Mouse (Mus musculus) urinary bladder, postnatal 25 days (tissue): ENCODE results near the gene Gm4737.
"Not testable (repeated sequence)": the region's sequence is repeated elsewhere in the genome, so short reads cannot be mapped to it uniquely, and the experiment has no call there.

Experiments
- DNase-seq: peaks from one replicate; pipeline ENCODE4 v3.0.0; 2022; ENCODE audit warnings: low spot score

The Gm4737 gene

GRCm38 (mm10) chr16:46154832-46155231, at the start of gene Gm4737:
Gene Gm4737 (minus strand): TSS chr16:46155077.
- DNase-seq, result not testable (repeated sequence)

- DNase-seq, result no peak
Observed at GRCm38 (mm10) chr16:46195792-46196191, 40.9 kb upstream of the Gm4737 start.

GRCm38 (mm10) chr16:46183096-46183495, 28.2 kb upstream of the Gm4737 start:
- no peak for DNase-seq

DNA sequence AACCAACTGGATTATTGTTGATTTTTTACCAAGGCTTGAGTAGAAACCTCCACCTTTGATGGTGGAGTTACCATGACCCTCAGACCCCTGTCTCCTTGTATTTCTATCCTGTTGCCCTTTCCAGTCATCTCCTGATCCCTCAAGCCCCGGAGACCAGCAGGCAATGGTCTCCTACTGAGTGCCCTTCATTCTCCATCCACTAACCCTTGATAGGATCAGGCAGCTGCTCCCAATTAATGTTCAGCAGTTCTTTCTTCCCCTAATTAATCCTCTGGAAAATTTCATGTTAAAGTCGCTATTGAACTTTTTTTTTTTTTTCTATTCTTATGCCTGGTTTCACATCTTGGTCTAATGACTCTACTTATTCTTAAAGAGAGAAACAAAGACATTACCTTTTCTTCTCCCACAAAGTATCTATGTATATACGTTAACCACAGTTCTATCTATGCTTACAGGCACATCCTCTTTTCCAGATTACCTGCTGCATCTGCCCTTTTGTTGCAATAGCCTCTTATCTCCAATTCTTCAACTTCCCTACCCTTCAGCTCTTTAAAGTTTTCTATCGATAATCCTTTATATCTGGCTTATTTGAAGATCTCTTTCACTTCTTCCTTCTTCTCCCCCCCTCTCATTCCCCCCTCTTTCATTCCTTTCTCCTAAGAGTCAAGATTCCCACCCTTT, 23.4 kb upstream of the Gm4737 start:
- DNase-seq, result no peak

- DNase-seq, result no peak
Observed at GRCm38 (mm10) chr16:46173039-46173438, 18.2 kb upstream of the Gm4737 start.

GRCm38 (mm10) chr16:46166971-46167370, 12.1 kb upstream of the Gm4737 start:
- no peak for DNase-seq

GRCm38 (mm10) chr16:46165305-46165704, 10.4 kb upstream of the Gm4737 start:
- no peak for DNase-seq

DNA sequence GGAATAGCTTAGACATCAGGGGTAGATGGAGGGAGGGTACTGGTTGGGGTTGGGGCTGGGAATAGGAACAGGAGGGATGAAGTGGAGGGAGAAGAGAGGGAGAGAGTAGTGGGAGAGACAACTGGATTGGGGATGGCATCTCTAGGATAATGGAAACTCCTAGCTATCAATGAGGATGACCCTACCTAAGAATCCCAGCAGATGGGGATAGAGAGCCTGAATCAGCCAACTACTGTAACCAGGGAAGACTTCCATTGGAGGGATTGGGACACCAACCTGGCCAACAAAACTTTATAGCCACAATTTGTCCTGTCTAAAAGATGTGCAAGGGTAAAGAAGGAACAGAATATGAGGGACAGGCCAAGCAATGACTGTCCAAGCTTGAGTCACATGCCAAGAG, 3.7 kb downstream of the Gm4737 start:
- no peak for DNase-seq

DNA sequence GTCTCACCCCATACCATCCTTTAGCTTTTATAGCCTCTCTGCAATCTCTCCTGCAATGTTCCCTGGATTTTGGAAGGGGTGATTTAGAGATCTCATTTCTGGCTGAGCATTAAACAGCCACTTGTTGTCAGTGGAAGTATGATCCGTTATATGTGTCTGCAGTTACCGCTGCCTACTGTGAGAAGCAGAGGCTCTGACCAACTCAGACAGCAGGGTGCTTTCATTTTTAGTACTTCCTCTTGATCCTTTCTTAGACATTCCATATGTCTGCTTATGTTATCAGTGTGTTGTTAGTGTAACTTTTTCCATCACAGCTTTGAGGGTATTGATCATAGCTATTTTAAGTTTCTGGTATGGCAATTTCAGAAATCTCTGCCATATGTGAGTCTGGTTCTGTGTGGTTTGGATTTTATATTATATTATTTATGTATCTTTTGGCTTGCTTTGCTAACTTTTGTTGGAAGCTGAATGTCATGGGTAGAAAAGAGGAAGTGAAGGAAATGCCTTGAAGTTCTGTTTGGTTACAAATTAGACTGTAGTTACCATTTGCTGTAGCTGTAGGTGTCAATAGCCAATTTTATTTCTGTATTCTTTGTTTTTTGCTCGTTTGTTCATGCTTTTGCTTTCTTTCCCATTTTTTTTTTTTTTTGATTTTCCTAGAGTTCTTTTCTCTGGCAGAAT, 6.1 kb downstream of the Gm4737 start:
- DNase-seq, result no peak

DNA sequence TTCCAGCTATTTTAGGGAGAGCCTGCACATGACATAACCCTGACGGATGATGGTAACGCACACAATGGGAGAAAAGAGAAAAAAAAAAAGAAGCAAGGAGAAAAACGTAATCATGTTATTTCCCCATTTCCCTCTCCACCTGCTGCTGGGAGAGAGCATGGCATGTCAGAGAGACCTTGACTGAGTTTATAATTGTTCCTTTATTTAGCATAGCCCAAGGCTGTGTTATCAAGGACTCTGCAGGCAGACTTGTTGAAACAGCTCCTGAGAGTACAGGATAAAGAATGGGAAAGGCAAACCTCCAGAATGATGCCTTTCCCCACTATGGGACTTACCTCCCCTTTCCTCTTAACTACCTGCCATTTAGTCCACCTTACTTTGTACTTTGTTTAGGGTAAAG, 7.9 kb downstream of the Gm4737 start:
- no peak for DNase-seq

GRCm38 (mm10) chr16:46122238-46122637, 32.6 kb downstream of the Gm4737 start:
- no peak for DNase-seq

- no peak for DNase-seq
Observed at GRCm38 (mm10) chr16:46121420-46121819, 33.5 kb downstream of the Gm4737 start.

- no peak for DNase-seq
Observed at GRCm38 (mm10) chr16:46120607-46121006, 34.3 kb downstream of the Gm4737 start.

GRCm38 (mm10) chr16:46120020-46120419, 34.9 kb downstream of the Gm4737 start, which contains the start of gene Cd96:
Gene Cd96 (minus strand): TSS chr16:46120251.
- no peak for DNase-seq

GRCm38 (mm10) chr16:46117645-46118044, 37.2 kb downstream of the Gm4737 start:
- no peak for DNase-seq

- no peak for DNase-seq
Observed at GRCm38 (mm10) chr16:46114727-46115126, 40.1 kb downstream of the Gm4737 start.

GRCm38 (mm10) chr16:46109536-46109935, 45.3 kb downstream of the Gm4737 start:
- DNase-seq, result no peak

DNA sequence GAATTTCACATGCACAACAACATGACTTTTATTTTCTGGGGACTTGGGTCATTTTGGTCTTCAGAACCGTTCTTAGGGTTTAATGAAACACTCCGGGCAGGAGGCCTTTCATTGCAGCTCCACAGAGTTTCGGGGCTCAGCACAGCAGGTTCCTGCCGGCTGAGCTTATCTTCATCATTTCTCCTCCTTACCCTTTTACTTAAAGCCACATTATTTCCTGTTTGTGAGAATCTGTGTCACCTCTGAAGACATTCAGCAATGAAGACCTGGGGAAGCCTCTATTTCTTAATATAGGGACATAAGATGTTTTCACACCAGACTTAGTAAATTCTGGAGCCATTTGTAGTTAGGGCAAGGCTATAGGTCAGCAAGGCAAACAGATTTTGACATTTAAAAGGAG, 47.4 kb downstream of the Gm4737 start:
- DNase-seq, result no peak

- DNase-seq, result no peak
Observed at GRCm38 (mm10) chr16:46104491-46104890, 50.4 kb downstream of the Gm4737 start.
